Mouse (Mus musculus) hindbrain, embryonic 16.5 days (tissue): ENCODE results near the gene Ppp1cb. TPM values are rescaled to one million over a fixed set of nuclear protein-coding genes. Genes with fewer than 3 reads are reported as not detected.
A peak's percentile ranks its signal among the peaks of the same experiment; 100 is the strongest.
"Not testable (repeated sequence)": the region's sequence is repeated elsewhere in the genome, so short reads cannot be mapped to it uniquely, and the experiment has no call there.

Experiments
- ATAC-seq: fragments of 200-750 bp; cut with Nextera tagmentation; 2 replicates; pipeline ENCODE4 v1.8.0; 2017; ENCODE audit warnings: moderate TSS enrichment, moderate library complexity
- H3K27ac ChIP-seq: fragments of 300-500 bp; sonication (generic); 2 replicates; pipeline ENCODE4 v1.5.1; 2014; ENCODE audit warnings: low read depth, mild to moderate bottlenecking, control low read depth, low read length, moderate library complexity
- H3K27me3 ChIP-seq: fragments of 300-500 bp; sonication (generic); replicated peaks from 2 replicates; pipeline ENCODE4 v1.6.1; 2014; ENCODE audit warnings: low read length; ENCODE audit not compliant: control insufficient read depth, insufficient read depth
- H3K36me3 ChIP-seq: fragments of 300-500 bp; sonication (generic); 2 replicates; pipeline ENCODE4 v1.6.1; 2014; ENCODE audit warnings: mild to moderate bottlenecking, low read length, moderate library complexity, mixed read lengths; ENCODE audit not compliant: control insufficient read depth, insufficient read depth
- H3K4me1 ChIP-seq: fragments of 300-500 bp; sonication (generic); 2 replicates; pipeline ENCODE4 v1.6.1; 2014; ENCODE audit warnings: low read depth, low read length; ENCODE audit not compliant: control insufficient read depth, insufficient read depth
- H3K4me2 ChIP-seq: fragments of 300-500 bp; sonication (generic); 2 replicates; pipeline ENCODE4 v1.6.1; 2014; ENCODE audit warnings: mild to moderate bottlenecking, low read length, control low read depth, moderate library complexity
- H3K4me3 ChIP-seq: fragments of 300-500 bp; sonication (generic); 2 replicates; pipeline ENCODE4 v1.5.1; 2014; ENCODE audit warnings: mild to moderate bottlenecking, low read length, control low read depth, moderate library complexity
- H3K9ac ChIP-seq: fragments of 300-500 bp; sonication (generic); 2 replicates; pipeline ENCODE4 v1.6.1; 2014; ENCODE audit warnings: low read depth, mild to moderate bottlenecking, control low read depth, low read length, moderate library complexity
- H3K9me3 ChIP-seq: fragments of 300-500 bp; sonication (generic); 2 replicates; pipeline ENCODE4 v1.6.1; 2014; ENCODE audit warnings: mild to moderate bottlenecking, low read length, moderate library complexity; ENCODE audit not compliant: control insufficient read depth
- WGBS: fragments of 180-500 bp; shearing (Covaris S2); extraction: QIAGEN DNeasy Blood & Tissue Kit; methylation state at CpG from one replicate; pipeline ENCODE4 v1.1.7; 2014; 5-methylcytosine and 5-hydroxymethylcytosine counted together
- polyA plus RNA-seq: library from polyadenylated mRNA; unstranded; fragments of >200 nt; fragmentation: Nextera tagmentation; extraction: Ambion mirVana; gene quantifications from 2 replicates; pipeline ENCODE4 v1.2.1, GENCODE M21; 2015

Ppp1cb gene
- polyA plus RNA-seq, 1 experiment from 2014 or later, result 178 TPM

DNA sequence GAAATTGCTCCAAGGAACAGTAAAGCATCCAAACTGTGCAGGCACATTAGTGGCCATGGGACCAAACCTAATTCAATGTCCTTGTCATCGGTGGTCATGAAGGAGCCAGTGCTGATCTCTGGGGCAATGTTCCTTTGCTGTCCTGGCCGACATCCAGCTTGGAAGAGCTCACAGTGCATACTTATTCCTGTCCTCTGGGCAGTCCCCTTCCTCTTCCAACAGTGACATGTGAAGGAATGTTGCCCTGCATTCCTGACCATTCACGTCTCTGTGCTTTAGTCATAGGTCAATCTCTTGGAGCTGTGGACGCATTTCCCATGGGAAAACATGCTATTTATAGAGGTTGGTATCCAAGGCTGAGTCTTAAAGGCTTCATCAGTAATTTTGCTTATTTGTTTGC is 41.8 kb upstream of the Ppp1cb start:
- H3K27me3 ChIP-seq, result no peaks in the 10 kb centered on the region
- 54% methylated on average over 4 of the region's 4 CpGs for WGBS
- no peaks in the 10 kb centered on the region for H3K9me3 ChIP-seq
- no peak overlapping the region for H3K27ac ChIP-seq
- ATAC-seq, result peak; percentile 48; the same call in 1 of the 2 replicates
- H3K36me3 ChIP-seq, result no peaks in the 10 kb centered on the region
- peaks cover 7% of the 10 kb centered on the region; the same call in 1 of the 2 replicates for H3K4me1 ChIP-seq
- no peak overlapping the region for H3K4me2 ChIP-seq
- no peak overlapping the region for H3K4me3 ChIP-seq
- no peak overlapping the region for H3K9ac ChIP-seq

DNA sequence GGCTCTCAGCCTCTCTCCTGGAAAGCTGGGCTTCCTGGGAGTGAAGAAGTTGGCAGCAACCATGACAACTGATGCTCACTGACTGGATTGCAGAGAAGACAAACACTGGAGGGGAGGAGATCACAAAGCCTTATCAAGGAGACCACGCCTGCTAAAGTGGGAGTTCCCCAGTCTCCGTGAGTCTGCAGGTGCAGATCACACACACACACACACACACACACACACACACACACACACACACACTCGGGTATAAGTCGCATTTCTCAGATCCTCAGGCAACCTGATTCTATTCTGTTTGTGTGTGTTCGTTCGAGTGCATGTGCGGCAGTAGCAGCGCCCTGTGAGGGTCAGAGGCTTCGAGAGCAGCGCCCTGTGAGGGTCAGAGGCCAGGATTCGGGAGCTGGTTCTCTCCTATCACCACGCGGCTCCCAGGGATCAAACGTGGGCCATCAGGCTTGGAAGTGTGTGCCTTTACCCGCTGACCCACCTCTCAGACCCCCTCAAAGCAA is 36.5 kb upstream of the Ppp1cb start:
- no peak overlapping the region for H3K9ac ChIP-seq
- H3K36me3 ChIP-seq, result no peaks in the 10 kb centered on the region
- H3K4me1 ChIP-seq, result no peaks in the 10 kb centered on the region; the same call in 1 of the 2 replicates
- H3K27me3 ChIP-seq, result no peaks in the 10 kb centered on the region
- no peaks in the 10 kb centered on the region for H3K9me3 ChIP-seq
- peak overlapping the region; percentile 29 for H3K4me2 ChIP-seq
- H3K27ac ChIP-seq, result no peak overlapping the region
- ATAC-seq, result peak; percentile 20; the same call in 1 of the 2 replicates
- WGBS, result 22% methylated on average over 15 of the region's 15 CpGs
- H3K4me3 ChIP-seq, result no peak overlapping the region

GRCm38 (mm10) chr5:32423339-32424046 is 35.1 kb upstream of the Ppp1cb start:
- Histone ChIP-seq H3K9ac (no peak overlapping the region), H3K36me3 (no peaks in the 10 kb centered on the region), H3K9me3 (no peaks in the 10 kb centered on the region), H3K27me3 (no peaks in the 10 kb centered on the region), H3K27ac (no peak overlapping the region), H3K4me3 (no peak overlapping the region), H3K4me1 (no peaks in the 10 kb centered on the region; the same call in 1 of the 2 replicates), H3K4me2 (no peak overlapping the region)
- ATAC-seq, result no peak
- 45% methylated on average over 11 of the region's 11 CpGs for WGBS

- no peak for ATAC-seq
- Histone ChIP-seq H3K4me2 (no peak overlapping the region), H3K9me3 (no peaks in the 10 kb centered on the region), H3K27me3 (no peaks in the 10 kb centered on the region), H3K27ac (no peak overlapping the region), H3K36me3 (no peaks in the 10 kb centered on the region), H3K9ac (no peak overlapping the region), H3K4me1 (no peaks in the 10 kb centered on the region; the same call in 1 of the 2 replicates), H3K4me3 (no peak overlapping the region)
- 86% methylated on average over 8 of the region's 8 CpGs for WGBS
These were observed 34.2 kb upstream of the Ppp1cb start for GRCm38 (mm10) chr5:32424464-32424863.

DNA sequence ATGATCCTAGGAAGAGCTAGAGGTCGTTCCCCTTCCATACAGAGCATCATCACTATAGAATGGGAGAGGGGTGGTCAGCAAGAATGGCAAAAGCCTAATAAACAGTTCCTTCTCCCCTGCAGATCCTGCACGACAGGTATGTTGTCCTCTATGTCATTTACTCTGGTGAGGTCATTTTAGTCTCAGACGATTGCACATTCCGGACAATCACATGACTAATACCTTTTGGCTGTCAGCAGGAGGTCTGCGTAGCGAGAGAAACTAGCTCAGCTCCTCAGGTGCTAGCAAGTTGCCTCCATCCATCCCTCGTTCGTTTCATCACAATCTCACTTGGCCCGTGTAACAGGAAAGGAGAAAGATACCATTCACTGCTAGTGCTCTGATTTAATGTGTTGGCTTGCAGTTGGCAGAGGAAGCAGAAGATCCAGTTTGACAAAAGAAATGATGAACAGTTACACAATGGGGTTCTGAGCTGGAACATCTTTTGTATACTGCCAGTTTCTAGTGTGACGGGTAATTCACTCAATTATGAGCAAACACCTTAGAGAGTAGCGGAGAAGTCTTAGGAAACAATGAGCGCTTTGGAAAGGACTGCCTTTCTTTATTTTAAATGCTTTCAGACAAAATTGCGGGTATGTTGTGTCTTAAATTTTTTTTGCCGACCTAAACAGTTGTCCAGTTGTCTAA is 33.0 kb upstream of the Ppp1cb start:
- ATAC-seq, result no peak
- H3K27me3 ChIP-seq, result no peaks in the 10 kb centered on the region
- WGBS, result 67% methylated on average over 14 of the region's 14 CpGs
- H3K4me2 ChIP-seq, result no peak overlapping the region
- H3K4me3 ChIP-seq, result no peak overlapping the region
- H3K36me3 ChIP-seq, result no peaks in the 10 kb centered on the region
- no peaks in the 10 kb centered on the region; the same call in 1 of the 2 replicates for H3K4me1 ChIP-seq
- H3K9me3 ChIP-seq, result no peaks in the 10 kb centered on the region
- no peak overlapping the region for H3K27ac ChIP-seq
- H3K9ac ChIP-seq, result no peak overlapping the region

DNA sequence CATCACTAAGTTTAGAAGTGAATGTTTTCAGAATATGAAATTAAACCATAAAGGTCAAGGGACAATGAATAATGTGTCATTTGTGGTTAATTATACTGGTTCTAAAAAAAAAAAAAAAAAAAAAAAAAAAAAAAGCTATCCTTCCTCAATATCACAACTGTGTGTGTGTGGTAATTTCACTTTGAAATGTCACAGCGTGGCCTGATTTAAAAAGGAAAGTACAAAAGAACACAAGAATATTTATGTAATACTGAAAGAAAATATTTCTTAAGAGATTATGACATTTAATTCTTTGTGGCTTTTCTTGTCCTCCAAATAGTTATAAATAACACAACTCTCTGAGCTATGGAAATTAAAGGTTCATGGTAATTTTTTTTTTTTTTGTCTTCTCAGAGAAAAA is 28.2 kb upstream of the Ppp1cb start:
- H3K27ac ChIP-seq, result no peak overlapping the region
- ATAC-seq, result no peak
- no peak overlapping the region for H3K9ac ChIP-seq
- H3K9me3 ChIP-seq, result no peaks in the 10 kb centered on the region
- WGBS, result 95% methylated on average over 1 of the region's 1 CpGs
- no peak overlapping the region for H3K4me2 ChIP-seq
- H3K4me3 ChIP-seq, result no peak overlapping the region
- H3K27me3 ChIP-seq, result no peaks in the 10 kb centered on the region
- H3K36me3 ChIP-seq, result no peaks in the 10 kb centered on the region
- H3K4me1 ChIP-seq, result no peaks in the 10 kb centered on the region

DNA sequence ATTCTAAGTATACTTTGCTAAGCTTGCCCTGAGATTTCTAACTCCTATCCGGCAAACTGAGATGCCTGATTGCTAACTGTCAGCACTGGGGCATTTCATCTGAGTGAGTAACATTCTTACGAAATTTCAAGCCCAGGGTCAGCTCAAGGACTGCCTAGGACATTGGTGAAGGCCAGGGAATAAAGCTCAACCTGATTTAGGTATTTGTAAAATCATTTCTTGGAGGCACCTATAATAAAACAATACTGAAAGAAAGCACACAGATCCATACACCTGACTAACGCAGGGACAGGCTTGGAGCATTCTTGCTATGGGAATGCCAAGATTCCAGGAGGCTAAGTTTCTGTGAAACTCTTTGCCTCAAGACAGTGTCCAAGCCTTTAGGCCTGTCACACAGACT is 24.3 kb upstream of the Ppp1cb start:
- not testable (repeated sequence) for H3K4me1 ChIP-seq, H3K4me3 ChIP-seq, ATAC-seq, H3K27me3 ChIP-seq, H3K4me2 ChIP-seq, H3K36me3 ChIP-seq, H3K9ac ChIP-seq, H3K9me3 ChIP-seq, H3K27ac ChIP-seq
- WGBS, result 91% methylated on average over 3 of the region's 3 CpGs

DNA sequence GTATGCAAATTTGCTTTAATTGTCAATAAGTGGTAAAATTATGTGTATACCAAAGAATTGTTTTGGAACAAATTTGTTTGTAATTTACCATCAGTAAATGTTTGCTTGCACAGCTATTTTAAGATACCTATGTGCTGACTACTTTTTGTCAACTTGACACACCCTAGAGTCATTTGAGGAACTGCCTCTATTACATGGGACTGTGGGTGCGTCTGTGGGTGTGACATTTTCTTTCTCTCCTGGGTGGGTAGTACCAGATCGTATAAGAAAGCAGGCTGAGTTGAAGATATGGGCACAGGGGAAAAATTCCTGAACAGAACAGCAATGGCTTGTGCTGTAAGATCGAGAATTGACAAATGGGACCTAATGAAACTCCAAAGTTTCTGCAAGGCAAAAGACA is 23.0 kb upstream of the Ppp1cb start:
- ATAC-seq, result no peak
- H3K4me2 ChIP-seq, result no peak overlapping the region
- H3K27ac ChIP-seq, result no peak overlapping the region
- WGBS, result 92% methylated on average over 3 of the region's 3 CpGs
- H3K36me3 ChIP-seq, result no peaks in the 10 kb centered on the region
- no peaks in the 10 kb centered on the region for H3K4me1 ChIP-seq
- no peaks in the 10 kb centered on the region for H3K9me3 ChIP-seq
- no peak overlapping the region for H3K9ac ChIP-seq
- no peaks in the 10 kb centered on the region for H3K27me3 ChIP-seq
- no peak overlapping the region for H3K4me3 ChIP-seq

GRCm38 (mm10) chr5:32437901-32438563 is 20.6 kb upstream of the Ppp1cb start:
- WGBS, result 30% methylated on average over 4 of the region's 5 CpGs
- no peak for ATAC-seq

More at GRCm38 (mm10) chr5:32437901-32438563, 20.6 kb upstream of the Ppp1cb start:
- Histone ChIP-seq H3K27me3 (no peaks in the 10 kb centered on the region), H3K9ac (no peak overlapping the region), H3K4me3 (no peak overlapping the region), H3K27ac (no peak overlapping the region), H3K4me2 (no peak overlapping the region), H3K4me1 (no peaks in the 10 kb centered on the region), H3K9me3 (no peaks in the 10 kb centered on the region), H3K36me3 (no peaks in the 10 kb centered on the region)
